Mouse (Mus musculus) neural tube, embryonic 11.5 days (tissue): ENCODE measurements around the gene Os9. TPM values are rescaled to one million over a fixed set of nuclear protein-coding genes. Genes with fewer than 3 reads are reported as not detected.
"Not testable (repeated sequence)": the region's sequence is repeated elsewhere in the genome, so short reads cannot be mapped to it uniquely, and the experiment has no call there.

Experiments used
- ATAC-seq: fragments of 200-750 bp; cut with Nextera tagmentation; 2 replicates; pipeline ENCODE4 v1.8.0; 2017; ENCODE audit warnings: moderate number of reproducible peaks, mild to moderate bottlenecking, moderate TSS enrichment, moderate library complexity; ENCODE audit not compliant: insufficient read depth, low FRiP score, low TSS enrichment
- DNase-seq: peaks from one replicate; pipeline ENCODE4 v3.0.0-alpha.2; 2015; ENCODE audit warnings: low spot score
- H3K27ac ChIP-seq: fragments of 300-500 bp; sonication (generic); 2 replicates; pipeline ENCODE4 v1.5.1; 2014; ENCODE audit warnings: low read depth, mild to moderate bottlenecking, low read length
- H3K27me3 ChIP-seq: fragments of 300-500 bp; sonication (generic); 2 replicates; pipeline ENCODE4 v1.6.1; 2014; ENCODE audit warnings: mild to moderate bottlenecking, low read length, mixed read lengths; ENCODE audit not compliant: control insufficient read depth, insufficient read depth
- H3K36me3 ChIP-seq: fragments of 300-500 bp; sonication (generic); 2 replicates; pipeline ENCODE4 v1.6.1; 2014; ENCODE audit warnings: mild to moderate bottlenecking, low read length, moderate library complexity, mixed read lengths; ENCODE audit not compliant: control insufficient read depth, insufficient read depth
- H3K4me1 ChIP-seq: fragments of 300-500 bp; sonication (generic); 2 replicates; pipeline ENCODE4 v1.6.1; 2014; ENCODE audit warnings: low read length, mixed read lengths; ENCODE audit not compliant: control insufficient read depth, insufficient read depth
- H3K4me2 ChIP-seq: fragments of 300-500 bp; sonication (generic); 2 replicates; pipeline ENCODE4 v1.6.1; 2014; ENCODE audit warnings: low read depth, mild to moderate bottlenecking, moderate library complexity
- H3K4me3 ChIP-seq: fragments of 300-500 bp; sonication (generic); 2 replicates; pipeline ENCODE4 v1.5.1; 2014; ENCODE audit warnings: low read depth, low read length
- H3K9ac ChIP-seq: fragments of 300-500 bp; sonication (generic); 2 replicates; pipeline ENCODE4 v1.6.1; 2014; ENCODE audit warnings: mild to moderate bottlenecking, low read length
- H3K9me3 ChIP-seq: fragments of 300-500 bp; sonication (generic); 2 replicates; pipeline ENCODE4 v1.6.1; 2016; ENCODE audit warnings: low read length; ENCODE audit not compliant: control insufficient read depth
- WGBS: fragments of 180-500 bp; shearing (Covaris S2); extraction: QIAGEN DNeasy Blood & Tissue Kit; methylation state at CpG from one replicate; pipeline ENCODE4 v1.1.7; 2014; 5-methylcytosine and 5-hydroxymethylcytosine counted together
- polyA plus RNA-seq: library from polyadenylated mRNA; unstranded; fragments of >200 nt; fragmentation: Nextera tagmentation; extraction: Ambion mirVana; gene quantifications from 2 replicates; pipeline ENCODE4 v1.2.1, GENCODE M21; 2014

Gene Os9
- polyA plus RNA-seq, 1 experiment from 2014 or later, result 68.9 TPM

- H3K4me2 ChIP-seq, result no peak overlapping the region
- no peak for DNase-seq
- H3K9me3 ChIP-seq, result no peaks in the 10 kb centered on the region
- H3K4me1 ChIP-seq, result no peaks in the 10 kb centered on the region
- no peak overlapping the region for H3K4me3 ChIP-seq
- 89% methylated on average over 11 of the region's 11 CpGs for WGBS
- ATAC-seq, result no peak
- no peak overlapping the region for H3K27ac ChIP-seq
- no peaks in the 10 kb centered on the region for H3K36me3 ChIP-seq
- H3K9ac ChIP-seq, result no peak overlapping the region
- no peaks in the 10 kb centered on the region for H3K27me3 ChIP-seq
Measured at GRCm38 (mm10) chr10:127140971-127141370, 20.0 kb upstream of the Os9 start.

- Histone ChIP-seq H3K36me3 (no peaks in the 10 kb centered on the region), H3K9ac (no peak overlapping the region), H3K4me2 (no peak overlapping the region), H3K4me1 (no peaks in the 10 kb centered on the region), H3K27ac (no peak overlapping the region), H3K4me3 (no peak overlapping the region), H3K27me3 (no peaks in the 10 kb centered on the region), H3K9me3 (no peaks in the 10 kb centered on the region)
- no peak for ATAC-seq
- DNase-seq, result no peak
- 90% methylated on average over 18 of the region's 18 CpGs for WGBS
Measured at GRCm38 (mm10) chr10:127138328-127139141, 17.6 kb upstream of the Os9 start.

GRCm38 (mm10) chr10:127137896-127138295, 17.0 kb upstream of the Os9 start:
- Histone ChIP-seq H3K9ac (no peak overlapping the region), H3K9me3 (no peaks in the 10 kb centered on the region), H3K4me3 (no peak overlapping the region), H3K36me3 (no peaks in the 10 kb centered on the region), H3K4me2 (no peak overlapping the region), H3K27me3 (no peaks in the 10 kb centered on the region), H3K27ac (no peak overlapping the region), H3K4me1 (no peaks in the 10 kb centered on the region)
- no peak for ATAC-seq
- DNase-seq, result no peak
- WGBS, result 83% methylated on average over 3 of the region's 3 CpGs

GRCm38 (mm10) chr10:127136510-127136909, 15.6 kb upstream of the Os9 start:
- WGBS, result 94% methylated on average over 4 of the region's 4 CpGs
- Histone ChIP-seq H3K36me3 (no peaks in the 10 kb centered on the region), H3K9ac (no peak overlapping the region), H3K9me3 (no peaks in the 10 kb centered on the region), H3K4me3 (no peak overlapping the region), H3K27me3 (no peaks in the 10 kb centered on the region), H3K4me2 (no peak overlapping the region), H3K4me1 (no peaks in the 10 kb centered on the region), H3K27ac (no peak overlapping the region)
- DNase-seq, result no peak
- ATAC-seq, result no peak

- DNase-seq, result no peak
- H3K36me3 ChIP-seq, result no peaks in the 10 kb centered on the region
- ATAC-seq, result no peak
- no peak overlapping the region for H3K4me3 ChIP-seq
- H3K27ac ChIP-seq, result no peak overlapping the region
- no peak overlapping the region for H3K9ac ChIP-seq
- H3K4me2 ChIP-seq, result no peak overlapping the region
- 66% methylated on average over 8 of the region's 8 CpGs for WGBS
- H3K4me1 ChIP-seq, result no peaks in the 10 kb centered on the region
- H3K9me3 ChIP-seq, result no peaks in the 10 kb centered on the region
- no peaks in the 10 kb centered on the region for H3K27me3 ChIP-seq
Measured at GRCm38 (mm10) chr10:127135118-127135836, 14.3 kb upstream of the Os9 start.

- H3K4me1 ChIP-seq, DNase-seq, H3K9ac ChIP-seq, H3K27ac ChIP-seq, H3K27me3 ChIP-seq, H3K9me3 ChIP-seq, ATAC-seq, H3K36me3 ChIP-seq, H3K4me3 ChIP-seq, H3K4me2 ChIP-seq: not testable (repeated sequence)
- 91% methylated on average over 3 of the region's 3 CpGs for WGBS
Measured at GRCm38 (mm10) chr10:127134394-127135035, 13.6 kb upstream of the Os9 start.

GRCm38 (mm10) chr10:127132469-127132868, 11.5 kb upstream of the Os9 start:
- Histone ChIP-seq H3K9ac (no peak overlapping the region), H3K4me2 (no peak overlapping the region), H3K9me3 (no peaks in the 10 kb centered on the region), H3K4me3 (no peak overlapping the region), H3K27ac (no peak overlapping the region), H3K36me3 (no peaks in the 10 kb centered on the region), H3K27me3 (no peaks in the 10 kb centered on the region), H3K4me1 (no peaks in the 10 kb centered on the region)
- WGBS, result 69% methylated on average over 5 of the region's 5 CpGs
- DNase-seq (no peak), ATAC-seq (no peak)

- Histone ChIP-seq H3K4me2 (no peak overlapping the region), H3K27me3 (no peaks in the 10 kb centered on the region), H3K4me1 (no peaks in the 10 kb centered on the region), H3K9ac (no peak overlapping the region), H3K4me3 (no peak overlapping the region), H3K27ac (no peak overlapping the region), H3K36me3 (no peaks in the 10 kb centered on the region), H3K9me3 (no peaks in the 10 kb centered on the region)
- DNase-seq, result no peak
- WGBS, result 71% methylated on average over 4 of the region's 4 CpGs
- no peak for ATAC-seq
Measured at GRCm38 (mm10) chr10:127129431-127129830, 8.5 kb upstream of the Os9 start.
